Mouse (Mus musculus): Measurements from ENCODE around the gene Perm1. TPM values are rescaled to one million over a fixed set of nuclear protein-coding genes. Genes with fewer than 3 reads are reported as not detected.

Gene Perm1
- 0.33 and 0.35 TPM in 2 replicates for polyA plus RNA-seq (2021; fragmentation: Nextera tagmentation)
- long read RNA-seq, experiment 1, partial matches to known transcripts = 1 of 6 reads
- long read RNA-seq, experiment 1, other reads (novel, unspliced or antisense) = 5 of 6 reads
- long read RNA-seq, experiment 2 = 0 reads

GRCm38 (mm10) chr4:156215649-156216048 lies at the start of gene Perm1:
Gene Perm1 (plus strand): TSS chr4:156215868.

GRCm38 (mm10) chr4:156197131-156197828 lies 18.4 kb upstream of the Perm1 start, which contains the start of gene Agrn:
Gene Agrn (minus strand): TSS chr4:156197488.

DNA sequence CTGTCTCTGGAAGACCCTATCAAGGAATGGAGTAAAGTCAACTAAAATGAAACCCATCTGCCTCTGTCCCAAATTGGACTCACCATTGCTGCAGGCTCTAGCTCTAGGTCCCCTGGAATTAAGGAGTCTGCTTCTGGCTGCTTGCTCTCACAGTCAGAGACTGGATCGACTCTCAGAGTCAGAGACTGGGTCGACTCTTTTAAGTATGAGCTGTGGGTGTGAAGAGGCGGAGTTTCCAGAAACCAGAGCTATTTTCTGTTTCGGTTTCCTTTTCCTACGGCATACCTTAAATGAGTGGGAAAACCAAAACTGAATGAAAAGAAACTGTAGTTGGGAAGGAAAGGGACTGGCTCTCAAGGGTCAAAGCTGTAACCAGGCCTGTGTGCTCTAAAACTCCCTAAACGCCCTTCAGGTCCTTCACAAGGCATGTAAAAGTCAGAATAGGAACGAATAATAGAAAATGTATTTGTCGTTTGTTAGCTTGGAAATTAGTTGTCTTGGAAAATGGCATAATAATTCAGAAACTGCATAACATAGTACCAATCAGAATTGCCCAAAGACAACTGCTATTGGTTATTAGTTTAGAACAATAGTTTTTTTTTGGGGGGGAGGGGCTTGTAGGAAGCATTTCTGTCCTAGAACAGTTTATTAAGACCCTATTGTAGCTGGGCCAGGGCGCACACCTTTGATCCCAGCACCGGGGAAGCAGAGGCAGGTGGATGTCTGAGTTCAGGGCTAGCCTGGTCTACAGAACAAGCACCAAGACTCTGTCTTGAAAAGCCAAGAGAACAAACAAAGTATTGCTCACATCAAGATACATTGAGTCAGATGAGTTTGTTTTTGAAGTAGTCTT lies 14.8 kb upstream of the Perm1 start, which contains the start of gene Isg15:
Gene Isg15, minus strand, starts transcription at position 196 of the 853 bp plus-strand sequence.

GRCm38 (mm10) chr4:156203001-156203412 lies 12.7 kb upstream of the Perm1 start, which contains the start of gene AW011738:
Gene AW011738 (plus strand): TSS chr4:156203304.

DNA sequence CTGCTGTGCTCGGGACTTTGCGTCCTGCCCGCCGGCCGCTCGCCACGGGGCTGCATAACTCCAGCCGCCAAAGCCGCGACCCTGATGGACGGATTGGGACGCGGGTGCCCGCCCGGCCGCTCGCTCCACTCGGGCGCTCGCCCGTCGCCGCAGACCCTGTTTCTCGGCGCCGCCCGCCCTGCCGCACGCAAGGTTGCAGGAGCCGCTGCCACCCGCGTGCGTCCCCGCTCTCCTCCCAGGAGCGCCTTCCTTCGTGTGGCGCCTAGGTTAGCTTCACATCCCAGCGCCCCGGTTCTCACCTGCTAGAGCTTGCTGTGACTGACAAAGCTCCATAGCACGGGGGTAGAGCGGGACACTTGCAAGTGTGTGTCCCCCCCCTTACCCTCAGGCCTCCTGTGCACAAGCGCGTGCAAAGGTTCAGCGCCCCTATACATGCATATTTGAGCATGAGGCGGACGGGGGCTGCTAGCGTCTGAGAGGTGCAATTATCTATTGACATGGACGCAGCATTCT lies 19.1 kb downstream of the Perm1 start, which contains the start of gene Plekhn1:
Gene Plekhn1, minus strand, starts transcription at position 157 of the 513 bp plus-strand sequence.

DNA sequence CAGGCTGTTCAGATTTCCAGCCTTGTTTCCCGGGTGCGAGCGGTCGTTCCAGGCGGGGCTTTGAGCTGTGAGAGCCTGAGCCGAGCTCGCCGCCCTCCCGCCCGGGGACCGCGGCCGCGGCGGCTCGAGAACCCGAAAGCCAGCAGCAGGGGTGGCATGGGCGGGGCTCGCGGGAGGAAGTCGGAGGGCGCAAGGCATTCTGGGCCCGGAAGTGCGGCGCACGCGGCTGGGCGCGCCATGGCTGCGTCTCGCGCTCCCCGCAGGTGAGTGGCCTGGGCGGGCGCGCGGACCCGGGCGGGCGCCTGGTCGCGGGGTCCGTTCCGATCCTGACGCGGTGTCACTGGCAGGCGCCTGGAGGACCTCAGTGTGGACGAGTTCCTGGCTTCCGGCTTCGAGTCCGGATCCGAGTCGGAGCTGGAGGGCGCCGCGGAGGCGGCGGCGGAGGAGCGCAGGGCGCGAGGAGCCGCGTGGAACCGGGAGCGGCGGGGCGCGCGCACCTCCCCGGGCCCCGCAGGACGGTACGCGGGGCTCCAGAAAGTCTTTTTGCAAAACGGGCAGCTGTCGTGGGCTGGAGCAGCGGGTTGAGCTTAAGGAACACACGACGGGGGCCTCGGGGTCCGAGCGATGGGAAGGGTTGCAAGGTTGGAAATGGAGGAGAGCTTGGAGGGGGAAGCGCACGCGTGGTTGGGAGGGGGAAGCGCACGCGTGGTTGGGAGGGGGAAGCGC lies 20.3 kb downstream of the Perm1 start, which contains the start of gene Noc2l:
Gene Noc2l, plus strand, starts transcription at position 203 of the 726 bp plus-strand sequence.

GRCm38 (mm10) chr4:156255078-156255839 lies 39.6 kb downstream of the Perm1 start, which contains the start of gene Samd11:
Gene Samd11 (minus strand): TSS chr4:156255657.

Other genes starting within 250 kb of the Perm1 start
- gene B3galt6, start 223.2 kb upstream of the Perm1 start, polyA plus RNA-seq (2021; fragmentation: Nextera tagmentation) = 21.1 and 25.1 TPM in 2 replicates
- gene Sdf4, start 223.0 kb upstream of the Perm1 start, polyA plus RNA-seq (2021; fragmentation: Nextera tagmentation) = 147 and 170 TPM in 2 replicates
- gene Tnfrsf4, start 202.0 kb upstream of the Perm1 start, polyA plus RNA-seq (2021; fragmentation: Nextera tagmentation) = 0.29 and 0.39 TPM in 2 replicates
- 0.38 and 0.67 TPM in 2 replicates for gene Tnfrsf18, start 189.7 kb upstream of the Perm1 start, polyA plus RNA-seq (2021; fragmentation: Nextera tagmentation)
- gene Ttll10, start 156.5 kb upstream of the Perm1 start, polyA plus RNA-seq (2021; fragmentation: Nextera tagmentation) = not detected in 2 replicates
- gene 9430015G10Rik, start 105.9 kb upstream of the Perm1 start, polyA plus RNA-seq (2021; fragmentation: Nextera tagmentation) = 5.7 and 8.9 TPM in 2 replicates
- gene Rnf223, start 85.4 kb upstream of the Perm1 start, polyA plus RNA-seq (2021; fragmentation: Nextera tagmentation) = 0.06 and 0.13 TPM in 2 replicates
- gene Agrn, start 18.4 kb upstream of the Perm1 start, polyA plus RNA-seq (2021; fragmentation: Nextera tagmentation) = 12.9 and 13.2 TPM in 2 replicates
- gene Isg15, start 15.1 kb upstream of the Perm1 start, polyA plus RNA-seq (2021; fragmentation: Nextera tagmentation) = 0.48 and 3.8 TPM in 2 replicates
- 1.5 and 1.6 TPM in 2 replicates for gene AW011738, start 12.6 kb upstream of the Perm1 start, polyA plus RNA-seq (2021; fragmentation: Nextera tagmentation)
- 3.7 and 15.2 TPM in 2 replicates for gene Plekhn1, start 19.0 kb downstream of the Perm1 start, polyA plus RNA-seq (2021; fragmentation: Nextera tagmentation)
- gene Noc2l, start 20.1 kb downstream of the Perm1 start, polyA plus RNA-seq (2021; fragmentation: Nextera tagmentation) = 11.3 and 34.1 TPM in 2 replicates
- gene Samd11, start 39.8 kb downstream of the Perm1 start, polyA plus RNA-seq (2021; fragmentation: Nextera tagmentation) = 0.66 and 0.77 TPM in 2 replicates
- gene Vmn2r-ps159, start 115.2 kb downstream of the Perm1 start, polyA plus RNA-seq (2021; fragmentation: Nextera tagmentation) = not detected in 2 replicates